Mouse (Mus musculus) forebrain, postnatal 0 days (tissue): ENCODE measurements around the gene Ifna5. TPM values are rescaled to one million over a fixed set of nuclear protein-coding genes. Genes with fewer than 3 reads are reported as not detected.

Experiments
- ATAC-seq: fragments of 200-750 bp; cut with Nextera tagmentation; 2 replicates; pipeline ENCODE4 v1.8.0; 2017; ENCODE audit warnings: mild to moderate bottlenecking, moderate library complexity
- DNase-seq: peaks from one replicate; pipeline ENCODE4 v3.0.0-alpha.2; 2015
- H3K27ac ChIP-seq: fragments of 300-500 bp; sonication (generic); 2 replicates; pipeline ENCODE4 v1.5.1; 2014; ENCODE audit warnings: low read depth, mild to moderate bottlenecking, antibody characterized with exemption, low read length, moderate library complexity, mixed read lengths
- H3K27me3 ChIP-seq: fragments of 300-500 bp; sonication (generic); 2 replicates; pipeline ENCODE4 v1.6.1; 2014; ENCODE audit warnings: mild to moderate bottlenecking, low read length, mixed read lengths; ENCODE audit not compliant: insufficient read depth
- H3K36me3 ChIP-seq: fragments of 300-500 bp; sonication (generic); 2 replicates; pipeline ENCODE4 v1.6.1; 2014; ENCODE audit warnings: mild to moderate bottlenecking, moderate library complexity; ENCODE audit not compliant: insufficient read depth
- H3K4me1 ChIP-seq: fragments of 300-500 bp; sonication (generic); 2 replicates; pipeline ENCODE4 v1.6.1; 2014; ENCODE audit warnings: antibody characterized with exemption; ENCODE audit not compliant: insufficient read depth
- H3K4me2 ChIP-seq: fragments of 300-500 bp; sonication (generic); 2 replicates; pipeline ENCODE4 v1.6.1; 2014; ENCODE audit warnings: low read depth, mild to moderate bottlenecking, moderate library complexity
- H3K4me3 ChIP-seq: fragments of 300-500 bp; sonication (generic); 2 replicates; pipeline ENCODE4 v1.5.1; 2014; ENCODE audit warnings: low read depth, low read length, mixed read lengths
- H3K9ac ChIP-seq: fragments of 300-500 bp; sonication (generic); 2 replicates; pipeline ENCODE4 v1.6.1; 2014; ENCODE audit warnings: mild to moderate bottlenecking
- H3K9me3 ChIP-seq: fragments of 300-500 bp; sonication (generic); 2 replicates; pipeline ENCODE4 v1.6.1; 2016; ENCODE audit warnings: low read length
- CTCF ChIP-seq: sonication (generic); IDR thresholded peaks from 2 replicates; pipeline ENCODE4 v1.5.1; 2016; ENCODE audit warnings: antibody characterized with exemption, control low read depth, low read depth
- WGBS: fragments of 180-500 bp; shearing (Covaris S2); extraction: QIAGEN DNeasy Blood & Tissue Kit; methylation state at CpG from one replicate; pipeline ENCODE4 v1.1.7; 2014; 5-methylcytosine and 5-hydroxymethylcytosine counted together
- polyA plus RNA-seq: library from polyadenylated mRNA; unstranded; fragments of >200 nt; fragmentation: Nextera tagmentation; extraction: Ambion mirVana; gene quantifications from 2 replicates; pipeline ENCODE4 v1.2.1, GENCODE M21; 2015
- total RNA-seq: library from RNA; depleted of rRNA; stranded (reverse); fragments of >200 nt; gene quantifications from 2 replicates; pipeline ENCODE4 v1.2.3, GENCODE M21; 2014

Gene Ifna5
- total and polyA plus RNA-seq, 2 experiments from 2014 or later: not detected

DNA sequence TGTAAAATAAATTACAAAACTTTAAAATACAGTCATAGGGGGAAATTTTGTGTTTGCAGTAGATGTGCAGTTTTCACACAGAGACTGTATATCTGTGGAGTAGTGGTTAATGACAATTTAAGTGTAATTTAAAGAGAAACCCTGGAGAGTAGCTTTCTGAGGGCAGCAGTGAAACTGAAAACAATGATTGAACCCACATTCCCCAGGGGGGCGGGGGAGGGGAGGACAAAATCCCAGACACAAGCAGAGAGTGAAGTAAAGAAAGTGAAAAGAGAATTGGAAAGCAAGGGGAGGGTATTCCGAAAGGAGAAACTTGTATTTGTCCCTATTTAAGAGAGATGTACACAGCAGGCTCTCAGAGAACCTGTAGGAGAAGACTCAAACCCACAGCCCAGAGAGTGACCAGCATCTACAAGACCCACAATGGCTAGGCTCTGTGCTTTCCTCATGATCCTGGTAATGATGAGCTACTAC is 6.2 kb downstream of the Ifna5 start, which contains the start of gene Ifna4:
Gene Ifna4, plus strand, starts transcription at position 424 of the 474 bp plus-strand sequence.
- TF ChIP-seq CTCF: no peak
- H3K4me3 ChIP-seq: no peak within 1 kb of the TSS

DNA sequence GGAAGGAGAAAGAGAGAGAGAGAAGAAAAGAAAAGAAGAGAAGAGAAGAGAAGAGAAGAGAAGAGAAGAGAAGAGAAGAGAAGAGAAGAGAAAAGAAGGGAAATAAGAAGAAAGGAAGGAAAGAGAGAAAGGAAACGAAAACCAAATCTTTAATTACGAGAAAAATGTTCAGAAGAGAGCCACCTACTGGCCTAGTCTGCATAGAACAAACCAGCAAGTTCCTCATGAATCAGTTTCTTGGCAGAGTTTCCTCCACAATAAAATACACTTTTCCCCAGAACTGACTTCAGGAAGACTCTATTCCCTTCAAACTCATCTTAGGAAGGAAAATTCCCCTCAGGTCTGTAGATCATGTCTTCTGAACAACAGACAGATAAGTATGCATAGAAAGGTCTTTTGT is 10.0 kb downstream of the Ifna5 start:
- H3K4me3 ChIP-seq: no peak overlapping the region
- no peak overlapping the region for H3K9ac ChIP-seq
- H3K36me3 ChIP-seq: no peaks in the 10 kb centered on the region
- H3K27ac ChIP-seq: no peak overlapping the region
- ATAC-seq (no peak), DNase-seq (no peak)
- peak; percentile 36; the same call in 1 of the 2 replicates for TF ChIP-seq CTCF
- no peaks in the 10 kb centered on the region for H3K27me3 ChIP-seq
- no peaks in the 10 kb centered on the region for H3K9me3 ChIP-seq
- WGBS: 40% methylated on average over 2 of the region's 2 CpGs
- H3K4me1 ChIP-seq: no peaks in the 10 kb centered on the region
- H3K4me2 ChIP-seq: no peak overlapping the region

More for the DNA sequence above, 6.2 kb downstream of the Ifna5 start, which contains the start of gene Ifna4:
- DNase-seq (no peak), ATAC-seq (no peak)
- Histone ChIP-seq H3K4me1 (no peaks in the 10 kb centered on the region), H3K9ac (no peak within 1 kb of the TSS), H3K27me3 (no peaks in the 10 kb centered on the region), H3K4me2 (no peak within 1 kb of the TSS), H3K36me3 (no peaks in the 10 kb centered on the region), H3K27ac (no peak within 1 kb of the TSS), H3K9me3 (no peaks in the 10 kb centered on the region)
- WGBS: 37% methylated on average over 2 of the region's 2 CpGs

DNA sequence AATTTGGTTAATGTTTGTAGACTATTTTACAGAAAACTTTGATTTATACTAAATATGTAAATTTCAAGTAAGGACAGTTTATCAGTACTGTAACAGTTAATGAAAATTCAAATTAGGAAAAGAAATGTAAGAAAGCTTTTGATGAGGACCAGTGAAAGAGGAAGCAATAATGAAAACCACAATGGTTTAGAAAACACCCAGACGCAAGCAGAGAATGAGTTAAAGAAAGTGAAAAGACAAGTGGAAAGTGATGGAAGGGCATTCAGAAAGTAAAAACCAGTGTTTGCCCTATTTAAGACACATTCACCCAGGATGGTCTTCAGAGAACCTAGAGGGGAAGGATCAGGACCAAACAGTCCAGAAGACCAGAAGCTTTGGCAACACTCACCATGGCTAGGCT is 14.4 kb downstream of the Ifna5 start, which contains the start of gene Ifna1:
Gene Ifna1, plus strand, starts transcription at position 390 of the 400 bp plus-strand sequence.
- Histone ChIP-seq H3K9ac (no peak within 1 kb of the TSS), H3K4me2 (no peak within 1 kb of the TSS), H3K4me1 (no peaks in the 10 kb centered on the region), H3K36me3 (no peaks in the 10 kb centered on the region), H3K9me3 (no peaks in the 10 kb centered on the region), H3K4me3 (no peak within 1 kb of the TSS), H3K27ac (no peak within 1 kb of the TSS), H3K27me3 (no peaks in the 10 kb centered on the region)
- no peak for TF ChIP-seq CTCF
- 37% methylated on average over 1 of the region's 1 CpGs for WGBS
- DNase-seq (no peak), ATAC-seq (no peak)

DNA sequence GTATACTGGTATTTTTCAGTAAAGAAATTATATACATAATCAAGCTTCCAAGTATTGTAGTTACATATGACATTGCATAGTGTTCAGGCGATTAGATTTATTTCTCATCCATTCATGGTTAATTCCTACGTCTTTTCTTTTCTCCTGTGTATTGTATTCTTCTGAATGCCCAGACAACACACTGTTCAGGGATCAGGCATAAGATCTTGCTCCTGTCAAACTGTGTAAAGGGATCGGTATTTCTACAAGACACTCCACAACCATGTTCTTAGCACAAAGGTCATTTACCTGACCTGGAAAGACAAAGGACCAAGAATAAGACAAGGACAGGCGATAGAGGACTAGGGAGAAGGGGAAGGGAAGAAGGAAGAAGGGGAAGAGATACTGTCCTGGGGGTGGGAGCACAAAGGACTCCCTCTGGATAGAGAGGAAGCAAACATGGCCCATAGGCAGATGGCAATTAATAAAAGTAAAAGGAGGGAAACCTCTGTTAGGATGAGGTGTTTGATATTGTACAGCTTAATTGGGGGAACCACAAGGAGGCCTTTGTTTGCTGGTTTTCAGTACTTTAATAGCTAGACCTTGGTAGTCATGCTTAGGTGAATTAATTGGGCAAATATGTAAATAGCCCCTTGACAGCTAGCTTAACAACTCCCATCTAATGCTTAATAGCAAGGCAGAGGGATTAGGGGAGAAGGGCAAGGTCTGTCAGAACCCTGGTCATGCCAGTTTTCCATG is 15.9 kb downstream of the Ifna5 start:
- Histone ChIP-seq H3K4me3 (no peak overlapping the region), H3K27ac (no peak overlapping the region), H3K4me2 (no peak overlapping the region), H3K9ac (no peak overlapping the region), H3K27me3 (no peaks in the 10 kb centered on the region), H3K36me3 (no peaks in the 10 kb centered on the region), H3K4me1 (no peaks in the 10 kb centered on the region), H3K9me3 (no peaks in the 10 kb centered on the region)
- WGBS: 15% methylated on average over 4 of the region's 4 CpGs
- DNase-seq: no peak
- ATAC-seq: no peak
- TF ChIP-seq CTCF: no peak

DNA sequence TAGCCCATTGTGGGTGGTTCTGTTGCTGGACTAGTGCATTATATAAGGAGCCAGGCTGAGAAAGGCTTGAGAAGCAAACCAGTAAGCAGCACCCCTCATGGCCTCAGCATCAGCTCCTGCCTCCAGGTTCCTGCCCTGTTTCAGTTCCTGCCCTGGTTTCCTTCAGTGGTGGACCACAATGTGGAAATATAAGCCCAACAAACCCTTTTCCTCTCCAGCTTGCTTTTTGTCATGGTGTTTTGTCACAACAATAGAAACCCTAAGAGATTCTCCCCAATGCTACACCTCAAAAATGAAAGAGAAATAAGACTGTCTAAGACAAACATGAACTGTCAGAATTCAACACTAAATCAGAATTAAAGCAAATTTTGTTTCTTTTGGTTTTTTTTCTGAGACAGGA is 23.9 kb downstream of the Ifna5 start:
- no peak for ATAC-seq
- no peak for DNase-seq

DNA sequence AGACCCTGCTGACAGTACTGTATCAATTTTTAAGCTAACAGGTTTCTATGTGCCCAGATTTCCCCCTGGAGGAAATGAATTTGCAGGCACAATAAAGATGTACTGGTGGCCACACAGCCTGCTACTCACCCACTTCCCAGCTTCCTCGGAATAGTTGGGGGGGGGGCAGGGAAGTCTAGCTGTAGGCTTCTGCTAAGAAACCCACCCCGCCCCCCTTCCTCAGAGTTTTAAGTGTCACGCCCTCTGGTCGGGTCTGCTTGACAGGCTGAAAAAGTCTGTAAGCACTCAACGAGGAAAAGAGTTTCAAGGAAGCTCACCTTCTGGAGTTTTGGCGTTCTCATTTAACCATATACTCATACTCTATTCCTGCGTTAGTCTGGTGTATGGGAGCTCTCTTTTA is 28.0 kb downstream of the Ifna5 start:
- no peaks in the 10 kb centered on the region for H3K9me3 ChIP-seq
- WGBS: 7% methylated on average over 7 of the region's 7 CpGs
- ATAC-seq: no peak

More for the DNA sequence above, 23.9 kb downstream of the Ifna5 start:
- H3K9ac ChIP-seq: no peak overlapping the region
- H3K27me3 ChIP-seq: no peaks in the 10 kb centered on the region
- H3K4me2 ChIP-seq: no peak overlapping the region
- H3K9me3 ChIP-seq: no peaks in the 10 kb centered on the region
- no peaks in the 10 kb centered on the region for H3K4me1 ChIP-seq
- TF ChIP-seq CTCF: no peak
- no peaks in the 10 kb centered on the region for H3K36me3 ChIP-seq
- H3K27ac ChIP-seq: no peak overlapping the region
- H3K4me3 ChIP-seq: no peak overlapping the region

DNA sequence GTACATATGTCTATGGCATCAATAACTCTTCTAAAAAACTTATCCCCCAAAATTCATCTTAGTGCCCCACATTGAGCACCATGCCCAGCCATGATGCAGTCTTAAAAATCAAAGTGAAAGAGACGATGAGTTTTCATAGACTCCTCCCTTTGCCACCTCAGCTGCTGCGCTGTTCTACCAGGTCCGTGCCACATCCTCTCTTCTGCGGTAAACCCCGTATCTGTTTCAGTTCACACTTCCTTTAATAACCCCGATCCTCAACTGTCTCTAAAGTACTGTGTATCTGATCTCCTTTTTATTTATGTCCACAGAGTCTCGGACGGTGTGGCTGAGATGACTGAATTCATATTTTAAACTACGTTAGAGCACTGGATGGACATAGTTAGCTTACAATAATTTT is 29.3 kb downstream of the Ifna5 start:
- Histone ChIP-seq H3K9ac (no peak overlapping the region), H3K4me3 (no peak overlapping the region), H3K27ac (no peak overlapping the region), H3K9me3 (no peaks in the 10 kb centered on the region), H3K27me3 (no peaks in the 10 kb centered on the region), H3K4me1 (no peaks in the 10 kb centered on the region), H3K4me2 (no peak overlapping the region), H3K36me3 (no peaks in the 10 kb centered on the region)
- 75% methylated on average over 9 of the region's 9 CpGs for WGBS
- DNase-seq (no peak), ATAC-seq (no peak)
- no peak for TF ChIP-seq CTCF

More for the DNA sequence above, 28.0 kb downstream of the Ifna5 start:
- Histone ChIP-seq H3K4me1 (no peaks in the 10 kb centered on the region), H3K27me3 (no peaks in the 10 kb centered on the region), H3K4me3 (no peak overlapping the region), H3K9ac (no peak overlapping the region), H3K27ac (no peak overlapping the region), H3K36me3 (no peaks in the 10 kb centered on the region), H3K4me2 (no peak overlapping the region)
- TF ChIP-seq CTCF: no peak
- no peak for DNase-seq
